Mouse (Mus musculus) spleen, adult 2 months (tissue): ENCODE data around the gene Snx9.

Source experiments
- CTCF ChIP-seq: fragments of 200-500 bp; IDR thresholded peaks from 2 replicates; pipeline ENCODE4 v1.5.1; 2011; ENCODE audit warnings: mild to moderate bottlenecking, inconsistent platforms; ENCODE audit not compliant: insufficient read depth, insufficient read length, insufficient replicate concordance; ENCODE audit errors: extremely low read depth
- POLR2A ChIP-seq: fragments of 200-500 bp; IDR thresholded peaks from 2 replicates; pipeline ENCODE4 v1.6.1; 2011; ENCODE audit warnings: low read depth, low read length, inconsistent platforms

DNA sequence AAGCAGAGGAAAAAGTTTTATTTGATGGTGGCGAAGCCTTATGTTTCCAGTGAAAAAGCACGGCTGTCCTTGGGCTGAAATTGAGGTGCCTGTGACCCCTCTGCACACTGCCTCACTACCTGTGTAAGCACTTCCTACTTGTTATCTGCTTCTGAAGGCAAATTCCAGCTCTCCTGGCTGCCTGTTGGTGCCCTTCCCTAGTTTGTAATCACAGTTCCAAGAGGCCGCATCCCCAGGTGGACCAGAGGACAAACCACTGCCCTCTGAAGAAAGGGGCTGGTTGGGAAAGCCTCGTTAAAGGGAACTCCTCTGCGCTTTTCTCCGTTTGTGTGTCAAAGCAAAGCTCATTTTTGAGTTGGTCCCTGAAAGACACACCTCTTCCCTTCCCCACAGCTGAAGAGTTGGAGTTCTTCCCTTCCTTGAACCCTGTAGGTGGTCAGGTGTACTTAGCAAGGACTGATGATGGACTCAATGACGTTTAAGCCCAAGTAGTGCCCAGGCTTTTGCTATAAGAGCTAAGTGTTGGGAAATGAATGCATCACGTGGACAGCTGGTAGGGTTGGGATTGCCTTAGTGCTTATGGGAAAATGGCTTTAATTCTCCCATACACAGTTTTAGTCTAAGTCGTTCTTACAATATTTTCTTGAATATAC lies 2.0 kb downstream of the Snx9 start:
- TF ChIP-seq CTCF (no peak), POLR2A (no peak)
